Mouse (Mus musculus) macrophage (primary cell): ENCODE measurements around the gene Scrn1. TPM values are rescaled to one million over a fixed set of nuclear protein-coding genes. Genes with fewer than 3 reads are reported as not detected.

Experiments
- H3K27ac ChIP-seq: fragments of 350-480 bp; formaldehyde crosslinking; 2 replicates; pipeline ENCODE4 v1.9.0; 2021
- H3K36me3 ChIP-seq: fragments of 350-480 bp; formaldehyde crosslinking; 2 replicates; pipeline ENCODE4 v1.9.0; 2021; ENCODE audit errors: inconsistent target
- H3K4me3 ChIP-seq: fragments of 350-480 bp; formaldehyde crosslinking; 2 replicates; pipeline ENCODE4 v1.9.0; 2021; ENCODE audit errors: inconsistent target
- H3K79me2 ChIP-seq: fragments of 350-480 bp; formaldehyde crosslinking; 2 replicates; pipeline ENCODE4 v1.9.0; 2021; ENCODE audit errors: inconsistent target
- WGBS: methylation state at CpG from one replicate; pipeline ENCODE4 v1.1.7; 2026; ENCODE audit warnings: inconsistent platforms; ENCODE audit not compliant: missing documents; 5-methylcytosine and 5-hydroxymethylcytosine counted together
- polyA plus RNA-seq: library from polyadenylated mRNA; stranded (reverse); fragments of 250-400 nt; gene quantifications from 3 replicates; pipeline ENCODE4 v1.2.4, GENCODE M21; 2018; ENCODE audit warnings: inconsistent platforms

The Scrn1 gene
- polyA plus RNA-seq, 1 experiment from 2014 or later = not detected

DNA sequence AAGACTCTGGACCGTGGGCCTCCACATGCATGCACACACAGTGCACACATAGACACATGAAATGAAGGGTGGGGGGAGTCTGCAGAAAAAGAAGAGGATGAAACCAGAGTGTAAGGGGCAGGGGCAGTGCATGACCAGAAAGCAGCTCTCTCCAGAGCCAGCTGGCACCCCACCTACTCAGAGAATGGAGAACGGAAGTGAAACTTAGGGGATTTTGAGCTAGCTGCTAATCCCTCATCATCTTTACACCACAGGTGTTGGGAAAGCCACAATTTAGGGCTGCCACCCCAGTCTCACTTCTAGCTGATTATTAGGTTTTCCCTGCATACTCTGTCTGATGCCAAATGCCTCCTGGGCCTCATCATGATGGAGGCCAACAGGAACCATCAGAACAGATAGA lies 36.1 kb downstream of the Scrn1 start:
- WGBS = 93% methylated on average over 2 of the region's 2 CpGs
- H3K79me2 ChIP-seq = no peaks in the 10 kb centered on the region

DNA sequence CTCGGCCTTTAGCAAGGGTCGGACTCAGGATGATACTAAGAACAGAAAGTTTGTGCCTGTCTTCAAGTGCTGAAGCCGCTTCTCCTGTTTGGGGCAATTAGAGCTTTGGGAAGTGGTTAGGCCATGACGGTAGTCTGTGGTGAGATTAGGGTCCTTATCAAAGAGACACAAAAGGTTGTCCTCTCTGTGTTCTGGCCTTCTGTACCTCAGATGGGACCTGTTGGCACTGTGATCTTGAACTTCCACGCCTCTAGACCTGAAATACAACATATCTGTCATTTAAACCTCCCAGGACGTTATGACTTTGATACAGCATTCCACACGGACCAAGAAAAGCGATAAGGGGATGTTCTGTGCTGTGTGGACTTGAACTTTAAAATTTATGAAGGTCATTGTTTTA lies 37.6 kb downstream of the Scrn1 start:
- no peak overlapping the region for H3K4me3 ChIP-seq
- 49% methylated on average over 8 of the region's 8 CpGs for WGBS

More for the DNA sequence above, 36.1 kb downstream of the Scrn1 start:
- H3K27ac ChIP-seq = no peak overlapping the region
- H3K4me3 ChIP-seq = no peak overlapping the region
- no peaks in the 10 kb centered on the region for H3K36me3 ChIP-seq

DNA sequence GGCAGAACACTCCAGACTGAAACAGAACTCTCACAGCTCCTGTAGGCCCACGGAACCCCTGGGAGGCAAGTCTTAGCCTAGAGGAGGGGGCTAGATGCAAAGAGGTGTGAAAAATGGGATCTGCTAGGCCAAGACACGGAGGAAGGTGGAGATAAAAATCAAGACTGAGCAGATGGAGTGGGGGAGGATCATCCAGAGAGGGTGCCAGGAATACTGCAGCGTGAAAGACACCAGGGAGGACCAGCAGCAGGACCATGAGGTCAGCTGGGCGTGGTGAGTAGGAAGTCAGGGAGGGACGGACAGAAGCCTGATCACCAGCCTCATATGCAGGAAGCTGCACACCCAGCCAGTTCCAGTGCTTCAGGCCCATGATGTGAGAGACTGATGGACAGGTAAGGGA lies 47.5 kb downstream of the Scrn1 start:
- no peak overlapping the region for H3K27ac ChIP-seq
- H3K36me3 ChIP-seq = no peaks in the 10 kb centered on the region
- 74% methylated on average over 5 of the region's 5 CpGs for WGBS
- no peak overlapping the region for H3K4me3 ChIP-seq
- H3K79me2 ChIP-seq = no peaks in the 10 kb centered on the region

More for the DNA sequence above, 37.6 kb downstream of the Scrn1 start:
- Histone ChIP-seq H3K27ac (no peak overlapping the region), H3K79me2 (no peaks in the 10 kb centered on the region), H3K36me3 (no peaks in the 10 kb centered on the region)

DNA sequence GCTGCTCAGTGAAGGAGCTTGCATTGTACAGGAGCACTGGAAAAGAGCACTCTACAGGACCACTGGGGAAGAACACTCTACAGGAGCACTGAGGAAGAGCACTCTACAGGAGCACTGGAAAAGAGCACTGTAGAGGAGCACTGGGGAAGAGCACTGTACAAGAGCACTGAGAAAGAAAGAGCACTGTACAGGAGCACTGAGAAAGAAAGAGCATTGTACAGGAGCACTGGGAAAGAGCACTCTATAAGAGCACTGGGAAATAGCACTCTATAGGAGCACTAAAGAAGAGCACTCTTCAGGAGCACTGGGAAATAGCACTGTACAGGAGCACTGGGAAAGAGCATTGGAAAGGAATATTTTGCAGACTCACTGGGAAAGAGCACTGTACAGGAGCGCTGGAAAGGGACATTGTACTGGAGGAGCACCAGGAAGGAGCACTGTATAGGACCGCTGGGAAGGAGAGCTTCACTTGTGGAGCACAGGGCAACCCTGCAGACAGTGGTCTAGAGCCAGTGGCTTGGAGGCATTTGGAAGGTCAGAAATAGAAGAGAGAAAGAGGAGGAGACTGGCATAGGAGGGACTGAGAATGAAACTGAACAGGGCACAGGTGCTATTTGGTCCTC lies 49.7 kb downstream of the Scrn1 start:
- 89% methylated on average over 2 of the region's 2 CpGs for WGBS
- Histone ChIP-seq H3K36me3 (no peaks in the 10 kb centered on the region), H3K4me3 (no peak overlapping the region), H3K27ac (no peak overlapping the region), H3K79me2 (no peaks in the 10 kb centered on the region)

DNA sequence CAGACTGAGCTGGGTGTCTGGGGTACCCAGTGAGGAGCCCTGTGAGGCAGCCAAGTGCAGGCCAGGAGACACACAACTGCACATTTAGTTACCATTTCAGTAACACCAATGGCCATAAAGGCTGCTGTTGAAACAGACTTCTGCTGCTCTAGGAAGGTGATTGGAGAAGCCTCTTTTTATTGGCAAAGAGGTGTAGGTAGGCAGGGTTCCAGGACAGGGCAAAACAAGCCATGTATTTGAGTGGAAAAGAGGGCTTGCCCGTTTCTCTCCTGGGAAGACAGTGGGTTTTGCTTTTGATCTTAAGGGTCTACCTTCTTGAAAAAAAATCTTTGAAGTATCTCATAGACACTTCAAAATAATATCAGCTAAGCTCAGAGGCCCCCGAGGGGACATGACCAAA lies 54.0 kb downstream of the Scrn1 start:
- Histone ChIP-seq H3K79me2 (no peaks in the 10 kb centered on the region), H3K36me3 (no peaks in the 10 kb centered on the region), H3K4me3 (no peak overlapping the region), H3K27ac (no peak overlapping the region)
- 87% methylated on average over 2 of the region's 2 CpGs for WGBS

DNA sequence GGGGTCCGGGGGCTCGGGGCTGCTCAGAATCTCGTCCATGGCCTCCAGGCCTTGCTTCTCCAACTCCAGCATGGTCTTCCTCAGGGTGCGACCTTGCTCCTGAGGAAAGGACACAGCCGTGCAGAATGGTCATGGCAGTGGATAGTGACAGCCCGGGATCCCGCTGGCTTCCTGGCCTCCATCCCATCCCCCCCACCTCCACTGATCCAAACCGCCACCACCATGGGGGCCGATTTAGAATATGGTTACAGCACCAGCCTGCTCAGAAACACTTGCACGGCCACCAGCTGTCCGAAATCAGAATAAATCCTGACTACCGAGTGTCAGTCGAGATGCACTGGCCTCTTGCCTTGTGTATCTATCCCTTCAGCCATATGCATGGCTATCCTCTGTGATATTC lies 57.0 kb downstream of the Scrn1 start:
- 94% methylated on average over 13 of the region's 13 CpGs for WGBS
- Histone ChIP-seq H3K27ac (no peak overlapping the region), H3K79me2 (no peaks in the 10 kb centered on the region), H3K36me3 (no peaks in the 10 kb centered on the region), H3K4me3 (no peak overlapping the region)

DNA sequence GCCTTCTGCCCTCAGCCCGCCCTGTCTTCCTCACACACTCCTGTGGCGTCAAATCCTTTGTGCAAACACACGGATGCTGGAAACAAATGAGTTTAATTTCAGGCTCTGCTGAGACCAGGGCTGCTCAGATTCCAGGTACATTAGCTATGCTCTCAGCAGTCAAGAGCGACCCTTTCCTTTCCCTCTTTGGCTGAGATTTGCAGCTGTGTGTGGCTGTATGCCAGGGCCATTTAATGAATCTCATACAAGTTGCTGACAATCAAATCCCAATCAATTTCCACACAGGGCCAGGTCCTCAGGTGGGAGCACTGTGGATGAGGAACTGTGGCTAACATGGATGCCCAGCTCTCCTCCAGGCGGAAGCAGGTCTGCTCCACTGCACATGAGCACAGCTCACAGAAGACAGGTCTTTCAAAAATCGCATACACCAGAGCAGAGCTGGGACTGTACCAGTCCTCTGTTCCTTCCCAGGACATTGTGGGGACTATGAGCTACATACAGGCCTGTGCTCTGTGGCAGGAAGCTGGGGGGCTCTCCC lies 58.0 kb downstream of the Scrn1 start:
- WGBS = 85% methylated on average over 6 of the region's 6 CpGs
- Histone ChIP-seq H3K27ac (no peak overlapping the region), H3K4me3 (no peak overlapping the region), H3K79me2 (no peaks in the 10 kb centered on the region), H3K36me3 (no peaks in the 10 kb centered on the region)

DNA sequence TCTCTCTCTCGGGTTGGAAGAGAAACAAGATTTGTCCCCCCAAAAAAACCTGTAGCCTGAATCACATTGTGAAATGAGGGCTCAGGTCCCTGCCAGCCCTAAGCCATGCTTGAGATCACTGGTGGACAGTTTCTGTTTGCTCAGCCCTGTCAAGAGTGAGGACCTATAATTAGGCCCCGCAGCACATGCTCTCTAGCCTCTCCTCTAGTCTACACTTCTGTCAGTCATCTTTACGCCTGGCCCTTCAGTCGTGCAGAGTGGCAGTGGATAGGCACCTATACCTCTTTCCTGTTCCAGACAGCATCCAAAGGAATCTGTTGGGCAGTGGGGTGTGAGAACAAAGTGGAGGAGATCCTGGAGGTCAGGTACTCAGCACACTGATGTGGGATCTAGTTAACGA lies 58.5 kb downstream of the Scrn1 start:
- no peaks in the 10 kb centered on the region for H3K36me3 ChIP-seq
- no peaks in the 10 kb centered on the region for H3K79me2 ChIP-seq
- 88% methylated on average over 4 of the region's 5 CpGs for WGBS
- H3K4me3 ChIP-seq = no peak overlapping the region
- no peak overlapping the region for H3K27ac ChIP-seq

DNA sequence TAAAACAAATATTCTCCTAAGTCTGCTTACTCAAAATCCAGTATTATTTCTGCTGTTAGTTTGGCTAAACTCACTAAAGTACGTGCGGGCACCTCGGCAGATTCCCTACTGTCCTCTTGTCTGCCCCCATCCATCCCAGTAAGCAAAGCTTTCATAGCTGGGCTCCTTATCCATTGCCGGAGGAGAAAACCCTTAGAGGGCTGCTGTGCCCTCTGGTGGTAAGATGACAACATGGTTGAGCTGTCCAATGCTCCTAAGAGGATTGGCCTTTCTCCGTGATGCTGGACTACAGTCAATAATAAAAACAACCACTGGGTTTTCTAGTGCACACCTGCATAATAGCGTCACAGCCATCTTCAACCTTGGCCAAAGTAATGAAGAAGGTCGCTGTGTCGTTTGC lies 59.3 kb downstream of the Scrn1 start:
- Histone ChIP-seq H3K36me3 (no peaks in the 10 kb centered on the region), H3K27ac (no peak overlapping the region), H3K4me3 (no peak overlapping the region), H3K79me2 (no peaks in the 10 kb centered on the region)
- 55% methylated on average over 8 of the region's 8 CpGs for WGBS

DNA sequence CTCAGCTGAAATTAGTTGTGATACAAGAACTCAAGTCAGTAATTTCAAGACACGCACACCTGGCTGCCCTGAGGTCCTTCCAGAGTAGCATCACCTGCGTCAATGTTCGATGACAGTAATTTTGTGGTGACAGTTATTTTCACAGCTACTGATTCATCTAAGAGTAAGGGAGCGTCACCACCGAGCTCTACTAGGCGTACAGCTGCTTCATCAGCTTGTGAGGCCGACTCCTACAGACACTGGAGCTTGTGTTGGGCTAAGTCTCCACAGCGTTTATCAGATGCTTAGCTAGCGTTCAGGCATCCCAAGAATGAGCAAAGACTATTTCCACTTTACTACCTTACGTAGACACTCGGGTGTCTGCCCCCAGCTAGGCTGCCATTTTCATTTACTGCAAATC lies 60.0 kb downstream of the Scrn1 start:
- no peaks in the 10 kb centered on the region for H3K79me2 ChIP-seq
- H3K36me3 ChIP-seq = no peaks in the 10 kb centered on the region
- no peak overlapping the region for H3K27ac ChIP-seq
- 90% methylated on average over 11 of the region's 11 CpGs for WGBS
- no peak overlapping the region for H3K4me3 ChIP-seq

DNA sequence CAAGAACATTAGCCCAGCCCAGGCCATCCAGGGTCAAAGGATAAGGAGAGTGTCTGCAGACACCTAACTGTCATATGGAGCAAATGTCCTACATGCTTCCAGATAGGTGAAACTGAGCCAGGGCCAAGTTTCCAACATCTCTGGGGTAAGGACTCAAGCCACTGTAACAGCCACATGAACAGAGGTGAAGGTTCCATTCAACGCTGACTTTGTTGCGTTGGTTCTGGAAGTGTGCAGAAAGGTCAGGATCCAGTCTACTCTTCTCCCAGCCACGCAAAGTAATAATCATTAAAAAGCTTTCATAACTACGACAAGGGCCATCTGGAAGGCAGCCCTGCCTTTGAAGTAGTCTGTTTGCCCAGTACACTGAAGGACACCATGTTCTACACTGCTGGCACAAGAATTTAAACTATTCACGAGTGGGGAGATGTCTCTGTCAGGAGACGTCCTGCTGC lies 63.6 kb downstream of the Scrn1 start:
- Histone ChIP-seq H3K79me2 (no peaks in the 10 kb centered on the region), H3K27ac (no peak overlapping the region), H3K4me3 (no peak overlapping the region), H3K36me3 (no peaks in the 10 kb centered on the region)
- WGBS = 94% methylated on average over 6 of the region's 6 CpGs

DNA sequence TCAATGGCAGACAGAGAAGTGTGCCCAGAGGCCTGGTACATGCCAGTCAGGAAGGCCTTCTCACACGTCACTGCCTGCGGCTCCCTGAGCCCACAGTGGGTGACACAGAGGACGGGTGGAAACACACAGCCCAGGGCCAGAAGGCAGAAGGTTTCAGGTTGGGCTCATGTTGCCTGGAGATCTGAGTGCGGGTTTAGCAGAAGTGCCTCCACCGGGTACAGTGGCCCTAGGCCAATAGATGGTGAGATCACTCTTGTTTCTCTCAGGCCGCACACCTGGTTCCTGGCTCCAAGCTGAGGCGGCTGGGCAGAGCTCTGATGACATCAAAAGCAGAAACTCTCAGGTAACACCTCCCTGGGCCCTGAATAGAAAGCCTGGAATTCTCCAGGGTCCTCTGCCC lies 70.1 kb downstream of the Scrn1 start:
- Histone ChIP-seq H3K36me3 (no peaks in the 10 kb centered on the region), H3K79me2 (no peaks in the 10 kb centered on the region), H3K27ac (no peak overlapping the region), H3K4me3 (no peak overlapping the region)
- WGBS = 88% methylated on average over 7 of the region's 7 CpGs

DNA sequence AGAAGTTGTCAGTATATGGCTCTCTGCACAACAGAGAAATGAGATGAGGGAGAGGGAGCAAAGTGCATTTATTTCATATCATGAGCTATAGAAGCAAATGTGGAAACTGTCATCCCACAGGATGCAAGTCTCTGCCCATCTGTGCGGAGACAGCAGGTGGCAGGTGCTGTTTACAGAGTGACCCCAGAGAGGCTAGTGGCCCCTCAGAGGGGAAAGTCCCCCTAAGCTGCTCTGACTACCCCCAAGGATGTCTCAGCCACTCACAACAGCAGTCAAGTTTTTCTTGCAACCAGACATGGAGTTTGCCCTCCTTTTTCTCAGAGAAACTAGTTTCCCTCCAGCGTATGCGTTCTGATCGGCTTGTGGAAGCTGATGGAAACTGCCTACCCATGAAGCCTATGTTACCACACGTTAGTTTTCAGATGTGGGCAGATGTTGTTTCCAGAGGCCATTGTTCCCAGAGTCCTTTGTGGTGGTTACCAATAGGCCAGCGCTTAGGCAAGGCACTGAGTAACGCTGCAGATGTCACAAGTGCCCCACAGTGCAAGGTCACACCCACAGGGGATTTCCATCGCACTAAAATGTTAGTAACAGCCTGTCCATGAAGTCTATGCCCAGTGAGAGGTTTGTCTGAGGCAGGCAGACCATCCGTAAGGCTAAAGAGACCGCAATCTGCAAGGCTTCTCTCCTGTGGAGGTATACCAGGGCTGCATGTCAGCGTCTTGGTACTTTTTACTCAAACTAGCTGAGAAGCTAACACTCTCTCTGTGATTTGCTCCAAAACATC lies 71.5 kb downstream of the Scrn1 start:
- H3K27ac ChIP-seq = no peak overlapping the region
- 85% methylated on average over 11 of the region's 11 CpGs for WGBS
- no peaks in the 10 kb centered on the region for H3K79me2 ChIP-seq
- no peaks in the 10 kb centered on the region for H3K36me3 ChIP-seq
- H3K4me3 ChIP-seq = no peak overlapping the region

DNA sequence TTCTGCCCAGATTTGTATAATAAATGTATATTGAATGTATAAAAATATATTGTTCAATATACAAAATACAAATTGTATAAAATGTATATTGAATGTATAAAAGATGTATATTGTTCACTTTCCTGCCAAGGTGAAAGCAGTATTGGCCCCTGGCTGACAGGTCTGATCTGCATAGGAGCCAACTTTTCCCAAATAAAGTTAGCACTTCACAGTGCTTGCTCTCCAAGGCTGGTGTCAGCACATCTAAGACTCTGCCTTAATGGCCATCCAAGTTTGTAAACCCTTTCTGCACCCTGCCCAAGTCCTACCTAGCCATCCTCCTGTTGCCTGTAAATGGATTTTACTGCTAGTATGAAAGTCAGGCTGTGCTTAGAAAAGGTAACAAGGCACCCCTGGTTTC lies 72.2 kb downstream of the Scrn1 start:
- Histone ChIP-seq H3K36me3 (no peaks in the 10 kb centered on the region), H3K27ac (no peak overlapping the region), H3K4me3 (no peak overlapping the region), H3K79me2 (no peaks in the 10 kb centered on the region)

DNA sequence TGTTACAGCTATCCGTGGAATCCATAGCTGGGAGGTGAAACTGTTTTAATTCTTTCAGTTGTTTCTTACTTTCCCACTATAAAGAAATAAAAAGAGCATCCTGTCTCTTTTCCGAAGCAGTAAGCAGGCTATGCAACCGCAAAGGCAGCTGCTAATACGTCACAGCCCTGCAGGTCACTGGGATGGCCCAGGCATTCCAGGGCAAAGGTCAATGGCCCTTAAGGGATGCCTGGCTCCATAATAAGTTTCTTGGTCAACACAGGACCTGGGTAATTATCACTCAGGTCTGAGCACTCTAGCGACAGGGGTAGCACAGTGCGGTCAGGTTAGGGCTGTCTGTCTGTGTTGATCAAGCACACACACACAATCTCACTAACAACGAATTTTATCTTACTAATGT lies 75.2 kb downstream of the Scrn1 start:
- no peaks in the 10 kb centered on the region for H3K79me2 ChIP-seq
- 77% methylated on average over 7 of the region's 7 CpGs for WGBS
- H3K4me3 ChIP-seq = no peak overlapping the region
- H3K27ac ChIP-seq = no peak overlapping the region
- H3K36me3 ChIP-seq = no peaks in the 10 kb centered on the region
